Mouse (Mus musculus) thymus, adult 2 months (tissue): ENCODE results near the gene Mrpl37.

ENCODE experiments used
- CTCF ChIP-seq: fragments of 200-500 bp; IDR thresholded peaks from 2 replicates; pipeline ENCODE4 v1.5.1; 2012; ENCODE audit warnings: mild to moderate bottlenecking, control low read depth, low read length, moderate library complexity, borderline replicate concordance; ENCODE audit not compliant: control insufficient read depth, poor library complexity, insufficient read depth; ENCODE audit errors: extremely low read depth
- POLR2A ChIP-seq: fragments of 200-500 bp; IDR thresholded peaks from 2 replicates; pipeline ENCODE4 v1.6.1; 2012; ENCODE audit warnings: mild to moderate bottlenecking, low read length, control low read depth, moderate library complexity; ENCODE audit not compliant: control insufficient read depth, poor library complexity, insufficient read depth; ENCODE audit errors: extremely low read depth

- TF ChIP-seq CTCF, result no peak
- TF ChIP-seq POLR2A, result no peak
Observed at GRCm38 (mm10) chr4:107096043-107096442, 29.4 kb upstream of the Mrpl37 start.
